29 mouse cellular contexts compared by ENCODE assay signal in the genomic region with DNA sequence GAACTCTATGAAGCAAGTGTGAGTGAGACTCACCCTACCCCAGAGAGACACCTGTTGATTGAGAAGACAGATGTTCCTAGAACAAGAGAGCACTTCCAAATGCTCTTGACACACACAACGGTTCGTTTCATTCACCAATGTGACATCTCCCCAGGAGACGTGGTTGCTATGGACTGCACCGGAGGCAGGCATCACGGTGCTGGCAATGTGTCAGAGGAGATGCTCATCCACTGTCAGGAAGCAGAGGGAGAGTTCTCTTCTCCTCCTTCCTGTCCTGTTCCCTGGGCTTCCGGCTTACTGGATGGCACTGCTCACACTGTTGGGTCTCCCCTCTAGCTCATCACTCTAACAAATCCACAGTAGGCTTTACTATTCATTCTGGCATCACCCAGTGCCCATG. TPM values are rescaled to one million over a fixed set of nuclear protein-coding genes. Genes with fewer than 3 reads are reported as not detected.
"Had no signal": no experiment of that assay in that cellular context is flagged by ENCODE, and none has a peak within 500 bp of the region (broad histone marks: within the 10 kb centered on the region; RNA-seq: fewer than 3 reads in every experiment).

No protein-coding gene starts in this region.

- H3K4me1 ChIP-seq: kidney, embryonic 15.5 days; limb, embryonic 10.5 days; limb, embryonic 13.5 days; liver, embryonic 12.5 days; liver, embryonic 15.5 days; lung, embryonic 15.5 days; neural tube, embryonic 12.5 days had no signal

- H3K27me3 ChIP-seq: kidney, embryonic 15.5 days; limb, embryonic 13.5 days; liver, embryonic 12.5 days; liver, embryonic 15.5 days; lung, embryonic 15.5 days; midbrain, embryonic 13.5 days; neural tube, embryonic 12.5 days; neural tube, embryonic 15.5 days had no signal

- H3K9ac ChIP-seq: kidney, embryonic 15.5 days; limb, embryonic 13.5 days; liver, embryonic 12.5 days; liver, embryonic 15.5 days; lung, embryonic 15.5 days; midbrain, embryonic 13.5 days; neural tube, embryonic 12.5 days; neural tube, embryonic 15.5 days had no signal

- H3K4me2 ChIP-seq: kidney, embryonic 15.5 days; limb, embryonic 13.5 days; liver, embryonic 12.5 days; liver, embryonic 15.5 days; lung, embryonic 15.5 days; midbrain, embryonic 13.5 days; neural tube, embryonic 12.5 days; neural tube, embryonic 15.5 days had no signal

- H3K9me3 ChIP-seq: kidney, embryonic 15.5 days; limb, embryonic 10.5 days; limb, embryonic 13.5 days; liver, embryonic 12.5 days; liver, embryonic 15.5 days; lung, embryonic 15.5 days; midbrain, embryonic 10.5 days; midbrain, embryonic 13.5 days; neural tube, embryonic 12.5 days; neural tube, embryonic 15.5 days had no signal

- H3K4me3 ChIP-seq: kidney, embryonic 15.5 days; limb, embryonic 10.5 days; limb, embryonic 13.5 days; liver, embryonic 12.5 days; liver, embryonic 15.5 days; lung, embryonic 15.5 days; megakaryocyte, embryonic 14.5 days; midbrain, embryonic 10.5 days; midbrain, embryonic 13.5 days; neural tube, embryonic 12.5 days; neural tube, embryonic 15.5 days had no signal

- ATAC-seq: liver, embryonic 12.5 days; midbrain, embryonic 13.5 days had no signal

- DNase-seq: kidney, adult 8-10 months; kidney, postnatal 10 days; kidney, postnatal 36 days; layer of hippocampus, postnatal 36 days; liver; lung, adult 18-20 months; lung, postnatal 10 days; lung, postnatal 36 days; thymus, adult 18-20 months; thymus, postnatal 36 days had no signal

- H3K36me3 ChIP-seq: kidney, embryonic 15.5 days; limb, embryonic 10.5 days; limb, embryonic 13.5 days; liver, embryonic 12.5 days; liver, embryonic 15.5 days; lung, embryonic 15.5 days; midbrain, embryonic 10.5 days; midbrain, embryonic 13.5 days; neural tube, embryonic 12.5 days; neural tube, embryonic 15.5 days had no signal

- H3K27ac ChIP-seq: kidney, embryonic 15.5 days; limb, embryonic 10.5 days; limb, embryonic 13.5 days; liver, embryonic 12.5 days; liver, embryonic 15.5 days; lung, embryonic 15.5 days; midbrain, embryonic 10.5 days; midbrain, embryonic 13.5 days; neural tube, embryonic 12.5 days; neural tube, embryonic 15.5 days had no signal

RNA-seq across cellular contexts. Expression of gene Bpifb4, which starts 4.7 kb away (rescaled TPM):
- total RNA-seq: layer of hippocampus, adult 8-10 months; layer of hippocampus, postnatal 10 days; layer of hippocampus, postnatal 36 days; left cerebral cortex, adult 8-10 months; left cerebral cortex, postnatal 14 days had no signal
- polyA plus RNA-seq: kidney, embryonic 15.5 days; limb, embryonic 10.5 days; limb, embryonic 13.5 days; liver, embryonic 12.5 days; lung, embryonic 15.5 days; midbrain, embryonic 13.5 days; neural tube, embryonic 12.5 days; neural tube, embryonic 15.5 days; small intestine, adult 2 months; spleen, adult 2 months; stomach, embryonic 16.5 days; urinary bladder, adult 2 months had no signal

RNA-seq across cellular contexts. Expression of gene Bpifb3, which starts 15.3 kb away (rescaled TPM):
- total RNA-seq: layer of hippocampus, adult 8-10 months; layer of hippocampus, postnatal 10 days; layer of hippocampus, postnatal 36 days; left cerebral cortex, adult 8-10 months; left cerebral cortex, postnatal 14 days had no signal
- polyA plus RNA-seq: kidney, embryonic 15.5 days; limb, embryonic 10.5 days; limb, embryonic 13.5 days; liver, embryonic 12.5 days; liver, embryonic 15.5 days; lung, embryonic 15.5 days; midbrain, embryonic 10.5 days; midbrain, embryonic 13.5 days; neural tube, embryonic 12.5 days; neural tube, embryonic 15.5 days; small intestine, adult 2 months; stomach, embryonic 16.5 days; urinary bladder, adult 2 months had no signal

RNA-seq across cellular contexts. Expression of gene Bpifb6, which starts 33.1 kb away (rescaled TPM):
- total RNA-seq: layer of hippocampus, adult 8-10 months; layer of hippocampus, postnatal 10 days; layer of hippocampus, postnatal 36 days; left cerebral cortex, adult 8-10 months; left cerebral cortex, postnatal 14 days had no signal
- polyA plus RNA-seq: kidney, embryonic 15.5 days; limb, embryonic 10.5 days; limb, embryonic 13.5 days; liver, embryonic 12.5 days; liver, embryonic 15.5 days; lung, embryonic 15.5 days; midbrain, embryonic 10.5 days; midbrain, embryonic 13.5 days; neural tube, embryonic 12.5 days; small intestine, adult 2 months; spleen, adult 2 months; stomach, embryonic 16.5 days had no signal

RNA-seq across cellular contexts. Expression of gene Bpifa6, which starts 41.4 kb away (rescaled TPM):
- total RNA-seq: layer of hippocampus, adult 8-10 months; layer of hippocampus, postnatal 10 days; layer of hippocampus, postnatal 36 days; left cerebral cortex, adult 8-10 months; left cerebral cortex, postnatal 14 days had no signal
- polyA plus RNA-seq: kidney, embryonic 15.5 days; limb, embryonic 10.5 days; limb, embryonic 13.5 days; liver, embryonic 12.5 days; liver, embryonic 15.5 days; lung, embryonic 15.5 days; midbrain, embryonic 10.5 days; midbrain, embryonic 13.5 days; neural tube, embryonic 12.5 days; neural tube, embryonic 15.5 days; small intestine, adult 2 months; spleen, adult 2 months; stomach, embryonic 16.5 days had no signal

RNA-seq across cellular contexts. Expression of gene Bpifb2, which starts 58.5 kb away (rescaled TPM):
- total RNA-seq: layer of hippocampus, adult 8-10 months; layer of hippocampus, postnatal 10 days; layer of hippocampus, postnatal 36 days; left cerebral cortex, adult 8-10 months; left cerebral cortex, postnatal 14 days had no signal
- polyA plus RNA-seq: kidney, embryonic 15.5 days; limb, embryonic 10.5 days; limb, embryonic 13.5 days; liver, embryonic 12.5 days; liver, embryonic 15.5 days; lung, embryonic 15.5 days; midbrain, embryonic 10.5 days; midbrain, embryonic 13.5 days; neural tube, embryonic 12.5 days; neural tube, embryonic 15.5 days; small intestine, adult 2 months; stomach, embryonic 16.5 days; urinary bladder, adult 2 months had no signal
